Mouse (Mus musculus) limb, embryonic 14.5 days (tissue): ENCODE measurements around the gene Bmpr2. TPM values are rescaled to one million over a fixed set of nuclear protein-coding genes. Genes with fewer than 3 reads are reported as not detected.

Source experiments
- ATAC-seq: fragments of 200-750 bp; cut with Nextera tagmentation; 2 replicates; pipeline ENCODE4 v1.8.0; 2017; ENCODE audit warnings: low read depth, moderate number of reproducible peaks, moderate TSS enrichment; ENCODE audit not compliant: low FRiP score
- DNase-seq: peaks from one replicate; pipeline ENCODE4 v3.0.0-alpha.2; 2015; ENCODE audit warnings: low spot score
- H3K27ac ChIP-seq: fragments of 300-500 bp; sonication (generic); replicated peaks from 2 replicates; pipeline ENCODE4 v1.5.1; 2014; ENCODE audit warnings: low read depth, mild to moderate bottlenecking, low read length, moderate library complexity, mixed read lengths
- H3K27me3 ChIP-seq: fragments of 300-500 bp; sonication (generic); 2 replicates; pipeline ENCODE4 v1.6.1; 2014; ENCODE audit warnings: low read length, mixed read lengths; ENCODE audit not compliant: control insufficient read depth, insufficient read depth
- H3K36me3 ChIP-seq: fragments of 300-500 bp; sonication (generic); 2 replicates; pipeline ENCODE4 v1.6.1; 2014; ENCODE audit warnings: mild to moderate bottlenecking, low read length, moderate library complexity, mixed read lengths; ENCODE audit not compliant: control insufficient read depth, insufficient read depth
- H3K4me1 ChIP-seq: fragments of 300-500 bp; sonication (generic); 2 replicates; pipeline ENCODE4 v1.6.1; 2014; ENCODE audit warnings: antibody characterized with exemption, low read length, mixed read lengths; ENCODE audit not compliant: control insufficient read depth, insufficient read depth
- H3K4me2 ChIP-seq: fragments of 300-500 bp; sonication (generic); replicated peaks from 2 replicates; pipeline ENCODE4 v1.6.1; 2014; ENCODE audit warnings: low read depth, mild to moderate bottlenecking, low read length, moderate library complexity; ENCODE audit not compliant: severe bottlenecking
- H3K4me3 ChIP-seq: fragments of 300-500 bp; sonication (generic); replicated peaks from 2 replicates; pipeline ENCODE4 v1.5.1; 2014; ENCODE audit warnings: low read length
- H3K9ac ChIP-seq: fragments of 300-500 bp; sonication (generic); 2 replicates; pipeline ENCODE4 v1.6.1; 2014; ENCODE audit warnings: mild to moderate bottlenecking, low read depth, low read length, moderate library complexity; ENCODE audit not compliant: severe bottlenecking
- H3K9me3 ChIP-seq: fragments of 300-500 bp; sonication (generic); 2 replicates; pipeline ENCODE4 v1.6.1; 2016; ENCODE audit warnings: low read length; ENCODE audit not compliant: control insufficient read depth
- POLR2A ChIP-seq: fragments of 200-500 bp; IDR thresholded peaks from 2 replicates; pipeline ENCODE4 v1.8.0; 2012; ENCODE audit warnings: inconsistent platforms, mild to moderate bottlenecking, moderate library complexity, borderline replicate concordance; ENCODE audit not compliant: insufficient read depth, insufficient read length; ENCODE audit errors: extremely low read depth
- WGBS: fragments of 180-500 bp; shearing (Covaris S2); extraction: QIAGEN DNeasy Blood & Tissue Kit; methylation state at CpG from one replicate; pipeline ENCODE4 v1.1.7; 2014; 5-methylcytosine and 5-hydroxymethylcytosine counted together
- polyA plus RNA-seq, 2 experiments: library from polyadenylated mRNA; depleted of rRNA in 1 of 2; stranded (reverse) in 1 of 2; unstranded in 1 of 2; fragments of >200 nt; fragmentation: Nextera tagmentation in 1 of 2; extraction: Ambion mirVana in 1 of 2; gene quantifications; 2 replicates each; pipeline versions ENCODE4 v1.2.1 to v1.2.3; 2012 to 2014

Bmpr2 gene
- polyA plus RNA-seq, 2 experiments, result 14.6 to 15.2 TPM

DNA sequence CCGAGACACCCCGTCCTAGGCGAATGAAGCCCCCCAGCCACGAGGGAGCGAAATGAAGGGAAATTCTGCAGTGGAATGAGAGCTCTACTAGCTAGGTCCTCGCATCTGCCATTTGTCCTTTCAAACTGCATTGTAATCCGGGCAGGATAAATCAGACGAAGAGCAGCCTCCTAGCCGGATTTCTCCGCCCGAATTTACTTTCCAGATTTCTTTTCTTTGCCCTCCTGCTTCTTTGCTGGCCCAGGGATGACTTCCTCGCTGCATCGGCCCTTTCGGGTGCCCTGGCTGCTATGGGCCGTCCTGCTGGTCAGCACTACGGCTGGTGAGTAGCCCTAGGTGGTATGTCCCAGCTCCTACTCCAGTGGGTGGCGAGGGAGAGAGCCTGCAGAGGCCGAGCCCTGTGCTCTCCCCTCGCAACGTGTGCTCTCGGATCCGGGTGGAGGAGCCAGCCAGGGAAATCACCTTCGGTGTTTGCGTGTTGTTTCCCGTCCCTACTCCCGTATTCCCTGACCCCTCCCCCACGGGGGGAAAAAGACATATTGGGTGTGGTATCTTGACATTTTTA lies 1.3 kb downstream of the Bmpr2 start:
- ATAC-seq, result no peak
- Histone ChIP-seq H3K36me3 (0 out of 2 replicates have a peak, but pooled peaks cover 4% of the 10 kb centered on the region), H3K9ac (peak overlapping the region; percentile 93), H3K9me3 (no peaks in the 10 kb centered on the region), H3K4me2 (peak overlapping the region; percentile 63), H3K4me1 (peaks cover 9% of the 10 kb centered on the region), H3K27me3 (no peaks in the 10 kb centered on the region), H3K27ac (peak overlapping the region; percentile 99), H3K4me3 (peak overlapping the region; percentile 93)
- TF ChIP-seq POLR2A, result no peak
- under 1% methylated on average over 27 of the region's 27 CpGs for WGBS
- peak; percentile 45 for DNase-seq

DNA sequence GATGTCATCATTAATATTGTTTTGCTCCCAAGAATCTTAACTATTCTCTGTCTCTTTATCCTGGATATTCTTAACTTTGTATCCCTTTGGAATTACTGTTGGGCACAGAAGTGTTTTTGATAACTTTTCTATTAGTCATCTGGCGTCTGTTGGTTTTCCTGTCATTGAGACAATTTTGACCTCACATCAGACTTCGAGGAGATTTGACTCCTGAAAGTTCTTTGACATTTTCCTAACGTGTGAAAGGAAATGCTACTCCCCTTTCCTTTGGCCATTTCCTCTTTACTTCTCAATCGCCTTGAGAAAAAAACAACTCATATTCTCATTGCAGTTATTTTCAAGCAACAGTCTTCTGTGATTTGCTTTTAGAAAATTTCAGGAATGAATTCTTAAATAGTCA lies 2.1 kb downstream of the Bmpr2 start:
- 2% methylated on average over 4 of the region's 4 CpGs for WGBS
- Histone ChIP-seq H3K4me2 (peak overlapping the region; percentile 63), H3K36me3 (0 out of 2 replicates have a peak, but pooled peaks cover 4% of the 10 kb centered on the region), H3K27me3 (no peaks in the 10 kb centered on the region), H3K9me3 (no peaks in the 10 kb centered on the region), H3K4me3 (peak overlapping the region; percentile 93), H3K4me1 (peaks cover 9% of the 10 kb centered on the region), H3K27ac (no peak overlapping the region), H3K9ac (0 out of 2 replicates have a peak overlapping the region, but pooled peaks have one; percentile 18)
- ATAC-seq (no peak), DNase-seq (no peak)
- TF ChIP-seq POLR2A, result no peak

DNA sequence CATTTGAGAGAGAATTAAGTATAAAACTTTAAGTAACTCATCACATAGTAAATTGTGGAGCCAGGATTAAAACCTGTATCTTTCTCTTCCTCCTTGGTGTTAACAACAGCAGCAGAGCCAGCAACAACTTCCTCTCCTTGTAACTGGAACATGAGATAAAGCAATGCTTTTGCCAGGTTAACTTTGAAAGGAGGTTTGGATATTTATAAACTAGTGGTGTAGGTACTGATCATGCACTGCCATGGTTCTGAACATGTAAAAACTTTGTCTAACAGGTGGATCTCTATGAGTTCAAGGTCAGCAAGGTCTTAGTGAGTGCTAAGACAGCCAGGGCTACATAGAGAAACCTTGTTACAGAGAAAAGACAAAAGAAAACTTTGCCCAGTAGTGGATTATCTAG lies 3.4 kb downstream of the Bmpr2 start:
- H3K9me3 ChIP-seq, result no peaks in the 10 kb centered on the region
- peak overlapping the region; percentile 31 for H3K4me3 ChIP-seq
- DNase-seq (no peak), ATAC-seq (no peak)
- no peak for TF ChIP-seq POLR2A
- 0 out of 2 replicates have a peak, but pooled peaks cover 4% of the 10 kb centered on the region for H3K36me3 ChIP-seq
- H3K27me3 ChIP-seq, result no peaks in the 10 kb centered on the region
- H3K9ac ChIP-seq, result peak overlapping the region; percentile 3; the same call in 1 of the 2 replicates
- no peak overlapping the region for H3K27ac ChIP-seq
- H3K4me1 ChIP-seq, result peaks cover 9% of the 10 kb centered on the region
- H3K4me2 ChIP-seq, result peak overlapping the region; percentile 56

DNA sequence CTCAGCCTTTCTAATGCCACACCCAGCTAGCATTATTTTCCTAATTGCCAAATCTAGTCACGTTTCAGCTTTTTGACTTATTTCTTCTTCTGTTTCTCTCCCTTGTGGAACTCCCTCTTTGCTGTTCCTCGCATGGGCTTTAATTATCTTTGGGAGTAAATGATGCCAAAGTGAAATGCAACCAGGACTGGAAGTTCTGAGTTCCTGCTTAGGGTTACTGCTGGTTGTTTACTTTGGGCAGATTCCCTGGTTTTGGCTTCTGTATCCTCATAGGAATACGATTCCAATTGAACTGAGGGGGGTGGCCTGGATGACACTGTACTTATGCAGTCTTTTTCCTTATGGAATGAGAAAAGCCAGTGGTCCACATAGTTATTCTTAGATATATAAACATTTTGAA lies 8.7 kb downstream of the Bmpr2 start:
- Histone ChIP-seq H3K27me3 (no peaks in the 10 kb centered on the region), H3K27ac (no peak overlapping the region), H3K36me3 (peaks cover 7% of the 10 kb centered on the region; the same call in 1 of the 2 replicates), H3K4me1 (peaks cover 3% of the 10 kb centered on the region), H3K4me3 (no peak overlapping the region), H3K9ac (no peak overlapping the region), H3K4me2 (no peak overlapping the region), H3K9me3 (no peaks in the 10 kb centered on the region)
- 70% methylated on average over 3 of the region's 3 CpGs for WGBS
- ATAC-seq (no peak), DNase-seq (no peak)
- no peak for TF ChIP-seq POLR2A

DNA sequence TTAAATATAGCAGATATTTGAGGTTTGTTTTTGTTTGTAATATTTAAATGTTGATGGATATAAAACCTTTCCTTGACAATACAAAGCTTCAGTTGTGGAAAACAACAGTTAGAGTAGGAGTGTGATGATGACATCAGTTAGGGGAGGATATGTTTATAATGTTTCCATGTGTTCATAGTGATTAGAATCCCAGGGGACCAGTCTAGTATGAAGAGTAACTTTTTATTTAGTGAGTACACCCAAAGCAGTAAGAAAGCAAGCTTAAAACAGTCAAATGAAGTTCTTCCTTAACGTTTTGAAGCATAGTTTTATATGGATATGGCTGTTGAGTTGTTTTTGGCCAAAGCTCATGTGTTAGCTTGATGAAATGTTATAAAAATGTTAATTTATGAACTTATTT lies 17.9 kb downstream of the Bmpr2 start:
- WGBS, result 72% methylated on average over 1 of the region's 1 CpGs
- H3K36me3 ChIP-seq, result peaks cover 3% of the 10 kb centered on the region; the same call in 1 of the 2 replicates
- no peak overlapping the region for H3K9ac ChIP-seq
- no peaks in the 10 kb centered on the region for H3K9me3 ChIP-seq
- no peak overlapping the region for H3K27ac ChIP-seq
- H3K4me2 ChIP-seq, result no peak overlapping the region
- no peaks in the 10 kb centered on the region for H3K27me3 ChIP-seq
- no peak for TF ChIP-seq POLR2A
- H3K4me1 ChIP-seq, result no peaks in the 10 kb centered on the region
- ATAC-seq (no peak), DNase-seq (no peak)
- no peak overlapping the region for H3K4me3 ChIP-seq
